Mouse (Mus musculus): ENCODE results near the gene Gcm1.
A peak's percentile ranks its signal among the peaks of the same experiment; 100 is the strongest.

Gene Gcm1

GRCm38 (mm10) chr9:78051677-78052076 lies at the start of gene Gcm1:
Gcm1 (plus strand) TSS chr9:78051924.
- DNase-seq = peak; percentile 35 to 77

GRCm38 (mm10) chr9:78003278-78003677 lies 48.4 kb upstream of the Gcm1 start:
- no peak for DNase-seq

- DNase-seq = peak in 1 of 2 experiments; percentile 42
Measured at GRCm38 (mm10) chr9:78005481-78005880, 46.2 kb upstream of the Gcm1 start.

- DNase-seq = peak; percentile 85 to 89
Measured at GRCm38 (mm10) chr9:78006209-78007001, 45.3 kb upstream of the Gcm1 start.

- DNase-seq = no peak
Measured at GRCm38 (mm10) chr9:78009382-78009781, 42.3 kb upstream of the Gcm1 start.

- no peak for DNase-seq
Measured at GRCm38 (mm10) chr9:78010187-78010586, 41.5 kb upstream of the Gcm1 start.

- DNase-seq = no peak
Measured at GRCm38 (mm10) chr9:78010707-78011106, 41.0 kb upstream of the Gcm1 start.

GRCm38 (mm10) chr9:78012066-78012465 lies 39.7 kb upstream of the Gcm1 start:
- no peak for DNase-seq

GRCm38 (mm10) chr9:78012681-78013080 lies 39.0 kb upstream of the Gcm1 start:
- no peak for DNase-seq

- DNase-seq = no peak
Measured at GRCm38 (mm10) chr9:78013813-78014212, 37.9 kb upstream of the Gcm1 start.

- peak; percentile 52 to 59 for DNase-seq
Measured at GRCm38 (mm10) chr9:78015816-78016215, 35.9 kb upstream of the Gcm1 start.

- peak in 1 of 2 experiments; percentile 44 for DNase-seq
Measured at GRCm38 (mm10) chr9:78016288-78016687, 35.4 kb upstream of the Gcm1 start.

- DNase-seq = peak; percentile 65 to 74
Measured at GRCm38 (mm10) chr9:78021256-78021655, 30.5 kb upstream of the Gcm1 start.

GRCm38 (mm10) chr9:78022187-78022945 lies 29.4 kb upstream of the Gcm1 start:
- DNase-seq = peak in 1 of 2 experiments; percentile 30

- peak in 1 of 2 experiments; percentile 77 for DNase-seq
Measured at GRCm38 (mm10) chr9:78024823-78025222, 26.9 kb upstream of the Gcm1 start.

- peak; percentile 54 to 78 for DNase-seq
Measured at GRCm38 (mm10) chr9:78027099-78027498, 24.6 kb upstream of the Gcm1 start.

- DNase-seq = no peak
Measured at GRCm38 (mm10) chr9:78030835-78031456, 20.8 kb upstream of the Gcm1 start.

GRCm38 (mm10) chr9:78032930-78033329 lies 18.8 kb upstream of the Gcm1 start:
- no peak for DNase-seq

- DNase-seq = no peak
Measured at GRCm38 (mm10) chr9:78035296-78035695, 16.4 kb upstream of the Gcm1 start.

- no peak for DNase-seq
Measured at GRCm38 (mm10) chr9:78035831-78036230, 15.9 kb upstream of the Gcm1 start.

GRCm38 (mm10) chr9:78038755-78039489 lies 12.8 kb upstream of the Gcm1 start:
- peak; percentile 54 to 73 for DNase-seq

- no peak for DNase-seq
Measured at GRCm38 (mm10) chr9:78045171-78045570, 6.6 kb upstream of the Gcm1 start.

- DNase-seq = peak in 1 of 2 experiments; percentile 21
Measured at GRCm38 (mm10) chr9:78046755-78047154, 5.0 kb upstream of the Gcm1 start.

All from kidney, adult 8-10 months (tissue).